Mouse (Mus musculus): ENCODE measurements around the gene Nfatc4. TPM values are rescaled to one million over a fixed set of nuclear protein-coding genes. Genes with fewer than 3 reads are reported as not detected.

Gene Nfatc4
- 1 to 10 TPM; 2.6 TPM for total RNA-seq (2021)
- long read RNA-seq, experiment 1, result 0 reads
- long read RNA-seq, experiment 2, result 0 reads

DNA sequence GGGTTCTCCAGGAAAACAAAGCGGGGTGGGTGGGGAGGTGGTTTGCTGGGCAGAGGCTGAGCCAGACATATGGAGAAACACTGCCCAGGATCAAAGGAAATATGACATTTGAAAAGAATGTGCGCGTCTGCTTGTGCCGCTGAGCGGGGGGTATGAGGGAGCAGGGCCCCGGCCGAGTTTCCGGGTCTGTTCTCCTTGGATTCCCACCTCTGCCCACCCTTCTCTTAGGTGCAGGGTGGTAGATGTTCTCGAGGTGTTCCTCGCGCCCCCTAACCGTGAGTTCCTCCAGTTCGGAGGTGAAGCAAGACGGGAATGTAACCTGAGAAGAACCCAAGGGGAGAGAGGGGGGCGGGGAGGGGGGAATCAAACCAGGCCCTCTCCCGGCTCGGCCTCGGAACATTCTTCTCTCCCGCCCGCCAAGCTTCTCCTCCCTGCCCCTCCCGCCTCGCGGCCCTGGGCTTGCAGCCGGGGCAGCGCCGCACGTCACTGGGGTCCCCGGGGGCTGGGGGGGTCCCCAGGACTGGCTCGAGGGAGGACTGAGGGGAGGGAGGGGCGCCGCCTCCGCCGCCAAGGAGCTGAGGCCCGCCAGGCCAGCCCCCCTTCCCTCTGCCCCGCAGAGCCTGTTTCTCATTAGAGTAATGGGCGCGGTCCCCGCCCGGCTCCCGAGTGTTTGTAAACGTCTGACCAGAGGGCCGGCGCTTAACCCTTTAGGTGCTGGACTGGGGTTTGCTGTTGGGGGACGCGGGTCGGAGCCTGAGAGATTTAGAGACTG, at the start of gene Nfatc4:
Gene Nfatc4 (plus strand): TSS at position 154 of the 772 bp plus-strand sequence.
- Histone ChIP-seq H3K27ac (peak within 1 kb of the TSS; percentile 76), H3K4me3 (peak within 1 kb of the TSS; percentile 55)
- no peak for DNase-seq (ENCODE audit: low spot score in 2 of 2)
- TF ChIP-seq CTCF (conservative IDR thresholded peaks at IDR 0.05), result no peak

DNA sequence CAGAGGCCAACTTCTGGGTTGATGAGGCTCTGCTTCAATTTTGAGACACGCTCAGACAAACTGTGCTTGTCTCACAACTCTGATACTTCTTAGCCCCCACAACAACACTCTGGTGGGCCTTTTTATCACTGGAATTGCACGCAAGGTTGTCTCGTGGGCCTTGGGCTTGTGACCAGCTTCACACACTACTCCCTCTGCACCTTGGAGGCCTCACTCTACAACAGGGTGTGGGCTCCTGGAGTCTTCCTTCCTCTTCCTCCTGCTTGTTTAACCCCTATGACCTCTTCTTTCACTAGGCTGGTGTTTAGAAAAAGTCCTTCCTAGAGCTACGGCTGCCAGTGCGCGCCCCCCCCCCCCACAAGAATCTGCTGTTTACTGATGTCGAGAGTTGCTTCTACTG, 46.2 kb upstream of the Nfatc4 start:
- no peak for TF ChIP-seq CTCF (conservative IDR thresholded peaks at IDR 0.05)

DNA sequence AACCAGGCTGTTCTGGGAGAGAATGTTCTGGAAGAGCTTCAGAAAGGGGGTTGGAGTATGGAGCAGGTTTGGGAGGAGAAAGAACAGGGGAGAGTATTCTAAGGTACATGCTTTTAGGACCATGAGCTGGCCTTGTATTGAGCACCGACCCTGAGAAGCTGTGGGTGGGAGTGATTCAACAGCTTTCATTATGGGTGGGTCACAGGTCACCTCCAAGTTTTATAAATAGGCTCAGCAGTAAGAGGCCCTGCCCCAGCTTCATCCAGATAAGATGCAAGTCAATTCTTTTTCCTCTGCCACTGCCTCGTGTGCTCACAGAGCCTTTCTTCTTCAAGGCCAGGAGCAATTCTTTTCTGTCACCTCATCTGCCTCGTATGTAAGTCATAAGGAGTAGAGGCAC, 45.8 kb upstream of the Nfatc4 start:
- Histone ChIP-seq H3K4me3 (no peak overlapping the region), H3K27ac (no peak overlapping the region)
- TF ChIP-seq CTCF (conservative IDR thresholded peaks at IDR 0.05), result no peak
- no peak for DNase-seq (ENCODE audit: low spot score in 2 of 2)

More for the DNA sequence above, 46.2 kb upstream of the Nfatc4 start:
- no peak for DNase-seq (ENCODE audit: low spot score in 2 of 2)
- Histone ChIP-seq H3K27ac (no peak overlapping the region), H3K4me3 (no peak overlapping the region)

DNA sequence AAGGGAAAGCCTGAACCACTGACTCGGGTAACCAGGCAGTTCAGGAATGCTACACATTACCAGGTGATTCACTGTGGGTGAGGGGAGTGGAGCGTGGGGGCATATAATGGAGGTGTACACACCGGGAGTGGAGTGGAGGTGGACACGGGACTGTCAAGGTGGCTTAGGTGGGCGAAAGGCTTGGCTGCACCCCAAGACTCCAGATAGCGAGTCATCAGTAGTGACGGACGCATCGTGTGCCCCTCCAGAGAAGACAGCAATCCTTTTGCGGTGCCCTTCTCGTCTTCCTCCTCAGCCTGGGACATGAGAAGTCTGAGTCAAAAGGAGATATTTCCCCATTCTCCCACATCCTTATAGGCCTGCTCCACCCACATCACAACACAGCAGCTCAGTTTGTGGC, 45.1 kb upstream of the Nfatc4 start:
- no peak for TF ChIP-seq CTCF (conservative IDR thresholded peaks at IDR 0.05)
- H3K4me3 ChIP-seq, result no peak overlapping the region
- no peak overlapping the region for H3K27ac ChIP-seq
- no peak for DNase-seq (ENCODE audit: low spot score in 2 of 2)

DNA sequence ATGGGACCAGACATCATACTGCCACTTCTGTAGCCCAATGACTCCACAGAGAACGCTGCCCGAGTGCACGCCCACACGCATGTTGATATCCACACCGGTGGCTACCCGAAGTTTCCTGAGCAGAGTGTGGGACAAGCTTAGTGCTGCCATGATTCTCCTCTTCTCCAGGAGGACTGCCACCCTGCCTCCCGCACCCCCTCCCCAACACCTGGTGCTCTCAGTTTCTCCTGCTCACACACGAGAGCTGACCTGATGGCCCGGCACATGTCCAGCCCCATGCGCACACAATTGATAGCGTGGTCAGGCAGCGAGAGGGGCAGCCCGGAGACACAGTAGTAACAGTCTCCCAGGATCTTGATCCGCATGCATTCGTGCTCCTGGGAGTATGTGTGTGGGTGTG, 44.3 kb upstream of the Nfatc4 start:
- DNase-seq (ENCODE audit: low spot score in 2 of 2), result no peak

DNA sequence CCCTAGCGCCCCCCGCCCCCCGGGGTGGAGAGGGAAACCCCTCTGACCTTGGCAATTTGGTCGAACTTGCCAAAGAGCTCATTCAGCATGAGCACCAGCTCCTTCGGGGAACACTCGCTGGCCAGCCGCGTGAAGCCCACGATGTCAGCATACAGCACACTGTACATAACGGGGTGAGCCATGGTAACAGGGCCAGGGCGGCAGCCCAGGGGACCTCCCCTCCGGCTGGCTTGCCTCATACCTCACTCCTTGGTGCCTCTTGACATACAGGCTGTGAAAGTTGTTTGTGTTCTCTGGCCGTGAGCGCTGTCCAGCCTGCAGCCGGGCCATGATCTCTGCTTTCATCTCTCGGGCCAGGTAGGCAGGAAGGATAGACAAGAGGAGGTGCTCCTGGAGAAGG, 43.3 kb upstream of the Nfatc4 start:
- no peak overlapping the region for H3K27ac ChIP-seq
- no peak for DNase-seq (ENCODE audit: low spot score in 2 of 2)
- TF ChIP-seq CTCF (conservative IDR thresholded peaks at IDR 0.05), result no peak

More for the DNA sequence above, 44.3 kb upstream of the Nfatc4 start:
- Histone ChIP-seq H3K27ac (no peak overlapping the region), H3K4me3 (no peak overlapping the region)
- no peak for TF ChIP-seq CTCF (conservative IDR thresholded peaks at IDR 0.05)

DNA sequence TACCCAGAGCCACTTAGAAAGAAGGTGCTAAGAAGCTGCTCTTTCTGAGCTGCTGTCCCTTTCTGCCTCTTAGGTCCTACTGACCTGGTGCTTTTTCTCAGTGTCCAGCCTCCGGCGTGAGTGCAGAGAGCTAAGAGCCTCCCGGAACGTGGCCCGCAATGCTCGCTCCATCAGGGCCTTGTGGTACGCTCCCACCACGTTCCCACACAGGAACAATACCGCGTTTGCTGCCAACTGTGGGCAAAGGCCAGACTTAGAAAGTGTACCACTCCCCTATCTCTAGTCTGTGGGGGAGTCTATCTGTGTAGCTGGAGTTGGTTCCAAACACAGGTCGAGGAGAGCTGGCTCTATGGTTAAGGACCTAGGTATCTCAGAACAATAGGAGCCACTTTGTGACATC, 42.2 kb upstream of the Nfatc4 start:
- H3K27ac ChIP-seq, result no peak overlapping the region
- no peak overlapping the region for H3K4me3 ChIP-seq
- no peak for DNase-seq (ENCODE audit: low spot score in 2 of 2)
- TF ChIP-seq CTCF (conservative IDR thresholded peaks at IDR 0.05), result no peak

More for the DNA sequence above, 43.3 kb upstream of the Nfatc4 start:
- H3K4me3 ChIP-seq, result no peak overlapping the region

DNA sequence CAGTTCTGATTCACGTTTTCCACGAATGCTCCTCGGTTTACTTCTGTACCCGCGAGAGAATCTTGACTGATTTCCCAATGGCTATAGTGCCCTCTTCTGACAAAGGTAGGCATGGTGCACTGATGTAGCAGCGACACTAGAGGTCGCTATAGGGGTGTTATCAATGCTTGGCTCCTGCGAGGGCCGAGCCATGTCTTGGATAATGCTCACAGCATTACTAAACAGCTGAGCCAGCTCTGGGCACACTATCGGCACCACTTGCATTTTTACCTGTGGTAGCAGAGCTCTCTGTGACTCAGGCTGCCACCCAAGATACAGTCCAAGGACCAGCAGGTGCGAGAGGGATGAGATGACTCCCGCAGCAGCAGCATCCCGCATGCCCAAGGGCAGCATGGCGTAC, 41.6 kb upstream of the Nfatc4 start:
- H3K4me3 ChIP-seq, result no peak overlapping the region
- peak; percentile 68 to 73 for DNase-seq (ENCODE audit: low spot score in 2 of 2)
- peak; percentile 100 for TF ChIP-seq CTCF (conservative IDR thresholded peaks at IDR 0.05)
- no peak overlapping the region for H3K27ac ChIP-seq

DNA sequence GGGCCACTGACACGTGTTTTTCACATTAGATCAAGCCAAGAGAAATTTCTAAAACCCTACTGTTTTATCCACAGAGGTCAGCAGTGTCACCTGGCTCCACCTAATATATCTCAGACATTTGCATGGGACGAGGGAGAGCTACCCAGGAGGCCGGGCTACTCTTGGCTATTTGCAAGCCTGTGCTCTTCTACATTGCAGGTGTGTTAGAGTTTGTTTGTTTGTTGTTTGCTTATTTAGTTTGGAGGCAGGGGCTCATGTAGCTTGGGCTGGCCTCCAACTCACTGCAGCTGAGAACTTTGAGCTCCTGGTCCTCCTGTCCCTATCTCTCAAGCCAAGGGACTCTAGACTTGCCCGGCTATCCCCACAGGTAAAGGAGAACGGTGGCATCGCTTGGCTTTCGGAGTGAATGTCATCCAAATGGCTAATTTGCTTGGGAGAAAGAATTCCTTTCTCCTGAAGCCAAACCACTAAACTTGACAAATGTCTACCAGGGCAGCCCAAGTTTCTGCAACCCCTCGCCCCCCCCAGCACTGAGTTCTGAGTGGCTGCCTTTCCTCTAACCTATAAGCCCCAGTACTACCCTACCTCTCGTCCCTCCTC, 40.5 kb upstream of the Nfatc4 start:
- peak overlapping the region; percentile 68 for H3K27ac ChIP-seq

DNA sequence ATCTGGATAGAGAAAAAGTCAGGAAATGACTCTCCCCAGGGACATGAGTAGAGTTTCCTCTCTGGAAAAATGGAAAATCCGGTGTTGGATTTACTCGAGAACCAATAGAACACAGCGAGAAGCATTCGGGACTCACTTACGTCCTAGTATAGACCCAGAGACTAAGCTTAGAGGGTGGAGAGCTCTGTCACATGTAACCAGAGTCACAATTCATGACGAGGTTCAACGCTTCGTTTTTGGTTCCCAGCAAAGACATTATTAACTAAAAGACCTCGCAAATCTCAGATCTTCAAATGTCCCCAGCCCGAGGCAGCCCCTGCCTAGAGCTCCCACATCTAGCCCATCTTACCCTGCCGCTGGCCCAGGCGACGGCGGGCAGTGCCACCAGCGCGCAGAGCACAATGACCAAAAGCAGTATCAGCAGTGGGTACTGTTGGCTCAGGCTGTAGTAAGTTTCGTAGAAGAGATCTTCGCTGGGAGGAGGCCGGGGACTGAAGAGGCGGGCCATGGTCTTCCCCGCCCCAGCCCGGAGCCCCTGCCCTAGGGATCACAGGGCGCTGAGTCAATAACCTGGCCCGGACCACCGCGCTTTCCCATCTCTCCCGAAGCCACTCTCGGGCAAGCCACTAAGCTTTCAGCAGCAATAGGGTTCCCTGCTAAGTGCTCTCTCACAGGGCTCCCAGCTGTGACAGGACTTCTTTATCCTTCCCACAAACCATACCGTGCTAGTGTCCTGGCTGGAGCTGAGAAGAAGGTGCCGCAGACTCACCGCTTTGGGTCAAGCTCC, 39.6 kb upstream of the Nfatc4 start:
- peak overlapping the region; percentile 49 for H3K4me3 ChIP-seq
- peak overlapping the region; percentile 68 for H3K27ac ChIP-seq
- no peak for TF ChIP-seq CTCF (conservative IDR thresholded peaks at IDR 0.05)
- DNase-seq (ENCODE audit: low spot score in 2 of 2), result no peak

More for the DNA sequence above, 40.5 kb upstream of the Nfatc4 start:
- no peak for DNase-seq (ENCODE audit: low spot score in 2 of 2)
- TF ChIP-seq CTCF (conservative IDR thresholded peaks at IDR 0.05), result no peak
- peak overlapping the region; percentile 49 for H3K4me3 ChIP-seq

DNA sequence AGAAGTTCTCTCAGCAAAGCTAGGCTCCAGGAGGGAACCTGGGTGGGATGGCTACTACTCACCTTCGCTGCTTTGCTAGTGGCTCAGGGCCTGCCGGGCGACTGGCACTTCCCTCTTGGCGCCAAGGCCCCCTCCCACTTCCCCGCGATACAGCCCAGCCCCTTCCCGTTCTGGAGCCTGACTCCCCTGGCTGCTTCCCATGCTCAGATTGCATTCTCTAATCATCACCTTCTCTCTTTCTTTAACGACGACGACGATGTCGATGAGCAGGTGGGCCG, 39.0 kb upstream of the Nfatc4 start, which contains the start of gene Adcy4:
Gene Adcy4 (minus strand): TSS at position 138 of the 278 bp plus-strand sequence.
- Histone ChIP-seq H3K4me3 (peak within 1 kb of the TSS; percentile 49), H3K27ac (peak within 1 kb of the TSS; percentile 68)
- TF ChIP-seq CTCF (conservative IDR thresholded peaks at IDR 0.05), result no peak
- DNase-seq (ENCODE audit: low spot score in 2 of 2), result no peak

DNA sequence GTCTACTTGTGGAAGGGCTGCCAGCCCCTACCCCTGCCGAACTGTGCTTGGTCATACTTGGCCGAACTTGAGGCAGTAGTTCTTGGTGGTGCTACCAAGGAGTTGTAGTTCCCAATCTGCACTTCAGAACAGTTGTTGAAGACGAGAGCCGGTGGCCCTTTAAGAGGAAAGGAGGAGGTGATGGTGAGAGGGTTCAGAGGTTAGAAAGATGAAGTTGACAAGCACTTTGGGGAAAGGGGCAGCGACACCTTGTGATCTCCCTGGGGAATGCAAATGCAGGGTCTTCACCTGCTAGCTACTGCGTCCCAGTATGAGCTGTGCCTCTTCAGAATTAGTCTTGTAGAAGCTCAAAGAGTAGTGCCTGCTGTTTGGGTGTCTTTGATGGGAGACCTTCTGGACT, 37.7 kb upstream of the Nfatc4 start:
- TF ChIP-seq CTCF (conservative IDR thresholded peaks at IDR 0.05), result peak; percentile 42
- H3K27ac ChIP-seq, result no peak overlapping the region
- no peak for DNase-seq (ENCODE audit: low spot score in 2 of 2)
- H3K4me3 ChIP-seq, result no peak overlapping the region

DNA sequence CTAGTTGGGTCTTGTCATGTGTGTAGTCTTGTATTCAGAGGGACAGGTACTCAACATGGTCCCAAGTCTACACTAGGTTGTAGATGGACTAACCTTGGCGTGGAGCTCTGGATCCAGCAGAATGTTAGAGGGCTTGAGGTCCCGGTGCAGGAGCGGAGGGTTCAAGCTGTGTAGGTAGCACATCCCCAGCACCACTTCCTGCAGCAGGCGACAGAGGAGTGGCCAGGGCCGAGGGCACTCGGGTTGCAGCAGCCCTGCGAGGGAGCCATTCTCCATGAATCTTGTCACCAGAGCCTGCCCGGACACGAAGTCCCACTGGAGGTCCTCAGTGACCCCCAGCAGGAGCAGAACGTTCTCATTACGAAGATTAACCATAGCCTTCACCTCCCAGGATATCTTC, 35.2 kb upstream of the Nfatc4 start:
- no peak for TF ChIP-seq CTCF (conservative IDR thresholded peaks at IDR 0.05)
- no peak overlapping the region for H3K4me3 ChIP-seq
- DNase-seq (ENCODE audit: low spot score in 2 of 2), result no peak
- no peak overlapping the region for H3K27ac ChIP-seq
